Mouse (Mus musculus): ENCODE measurements at regions not wholly inside any gene's neighbourhood (a gene's known extent, or its start where the extent isn't known, plus 50 kb on each side); places are given as distances from the start of the nearest gene placed in this dataset.

DNA sequence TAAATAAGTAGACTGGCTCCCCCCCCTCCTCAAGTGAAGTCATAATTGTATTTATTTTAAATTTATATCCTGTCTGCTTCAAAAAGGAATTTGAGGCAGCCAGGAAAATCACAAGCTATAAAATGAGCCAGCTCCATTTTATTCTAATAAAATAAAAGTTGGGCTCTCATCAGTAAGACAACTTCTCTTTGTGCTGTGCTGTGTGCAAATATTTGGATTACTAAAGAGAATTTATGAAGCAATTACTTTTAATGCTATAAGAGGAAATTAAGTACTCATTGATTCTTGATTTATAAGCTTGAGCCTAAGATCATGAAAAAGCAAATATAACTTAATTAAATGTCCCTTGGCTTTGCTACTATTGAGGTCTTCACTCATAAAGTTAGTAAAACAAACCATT is 193.4 kb upstream of the Ctbp2 start:
- TF ChIP-seq CTCF (IDR thresholded peaks at IDR 0.05; ENCODE audit: low read depth) (no peak), EP300 (IDR thresholded peaks at IDR 0.05; ENCODE audit: low read depth) (no peak)

Data from heart, postnatal 0 days (tissue).